Mouse (Mus musculus): ENCODE results near the gene Fcgr1. TPM values are rescaled to one million over a fixed set of nuclear protein-coding genes. Genes with fewer than 3 reads are reported as not detected.
A peak's percentile ranks its signal among the peaks of the same experiment; 100 is the strongest.

The Fcgr1 gene
- polyA plus RNA-seq, 1 experiment from 2014 or later: 3.8 TPM

DNA sequence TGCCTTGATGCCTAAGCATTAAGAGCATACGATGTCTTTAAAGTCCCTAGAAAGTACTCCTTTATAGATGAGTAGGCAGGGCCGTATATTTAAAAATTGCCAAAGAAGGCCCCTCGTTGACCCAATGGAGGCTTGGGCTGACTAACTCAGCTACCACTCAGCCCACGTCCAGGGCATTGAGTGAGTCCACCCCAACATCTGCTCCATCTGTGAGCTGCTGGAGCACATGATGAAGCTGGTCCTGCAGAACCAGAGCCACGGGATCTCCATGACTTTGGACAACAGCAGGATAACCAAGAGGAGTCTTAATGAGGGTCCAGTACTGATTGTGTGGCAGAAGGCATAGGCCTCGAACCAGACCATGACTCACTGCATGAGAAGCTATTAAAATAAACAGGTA lies 43.5 kb upstream of the Fcgr1 start:
- H3K36me3 ChIP-seq (ENCODE audit: control insufficient read depth, insufficient read depth, low read length): no peaks in the 10 kb centered on the region
- no peak overlapping the region for H3K9ac ChIP-seq (ENCODE audit: low read length)
- ATAC-seq (ENCODE audit: low FRiP score, low TSS enrichment) (no peak), DNase-seq (ENCODE audit: low spot score) (no peak)
- H3K27me3 ChIP-seq (ENCODE audit: control insufficient read depth, insufficient read depth, low read length): peaks cover 21% of the 10 kb centered on the region; the same call in 1 of the 2 replicates
- H3K4me1 ChIP-seq (replicated peaks; ENCODE audit: control insufficient read depth, insufficient read depth): no peaks in the 10 kb centered on the region; the same call in 1 of the 2 replicates
- no peak overlapping the region for H3K27ac ChIP-seq (replicated peaks)
- TF ChIP-seq CTCF (IDR thresholded peaks at IDR 0.05; ENCODE audit: low read depth): no peak
- TF ChIP-seq EP300 (optimal IDR thresholded peaks at IDR 0.05): no peak
- WGBS: 84% methylated on average over 6 of the region's 6 CpGs
- no peak overlapping the region for H3K4me2 ChIP-seq (replicated peaks; ENCODE audit: low read depth)
- H3K9me3 ChIP-seq (ENCODE audit: control insufficient read depth, low read length): no peaks in the 10 kb centered on the region
- H3K4me3 ChIP-seq (ENCODE audit: low read depth, low read length): no peak overlapping the region

DNA sequence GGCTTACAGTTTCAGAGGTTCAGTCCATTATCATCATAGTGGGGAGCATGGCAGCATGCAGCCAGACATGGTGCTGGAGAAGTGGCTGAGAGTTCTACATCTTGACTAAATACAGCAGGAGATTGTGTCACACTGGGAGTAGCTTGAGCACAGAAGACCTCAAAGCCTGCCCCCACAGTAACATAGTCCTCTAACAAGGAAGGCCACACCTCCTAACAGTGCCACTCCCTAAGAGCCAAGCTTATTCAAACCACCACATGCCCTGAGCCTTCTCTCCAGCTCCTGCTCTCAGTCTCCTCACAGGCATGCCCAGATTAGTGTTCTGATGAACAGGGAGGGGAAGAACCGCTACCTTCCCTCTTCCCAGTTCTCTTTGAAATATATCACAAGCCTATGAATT lies 42.9 kb upstream of the Fcgr1 start:
- H3K9ac ChIP-seq (ENCODE audit: low read length): no peak overlapping the region
- peaks cover 26% of the 10 kb centered on the region; the same call in 1 of the 2 replicates for H3K27me3 ChIP-seq (ENCODE audit: control insufficient read depth, insufficient read depth, low read length)
- ATAC-seq (ENCODE audit: low FRiP score, low TSS enrichment) (no peak), DNase-seq (ENCODE audit: low spot score) (no peak)
- H3K36me3 ChIP-seq (ENCODE audit: control insufficient read depth, insufficient read depth, low read length): no peaks in the 10 kb centered on the region
- 78% methylated on average over 1 of the region's 1 CpGs for WGBS
- no peak overlapping the region for H3K27ac ChIP-seq (replicated peaks)
- H3K4me2 ChIP-seq (replicated peaks; ENCODE audit: low read depth): no peak overlapping the region
- TF ChIP-seq CTCF (IDR thresholded peaks at IDR 0.05; ENCODE audit: low read depth) (no peak), EP300 (optimal IDR thresholded peaks at IDR 0.05) (no peak)
- no peaks in the 10 kb centered on the region; the same call in 1 of the 2 replicates for H3K4me1 ChIP-seq (replicated peaks; ENCODE audit: control insufficient read depth, insufficient read depth)
- H3K4me3 ChIP-seq (ENCODE audit: low read depth, low read length): no peak overlapping the region
- no peaks in the 10 kb centered on the region for H3K9me3 ChIP-seq (ENCODE audit: control insufficient read depth, low read length)

DNA sequence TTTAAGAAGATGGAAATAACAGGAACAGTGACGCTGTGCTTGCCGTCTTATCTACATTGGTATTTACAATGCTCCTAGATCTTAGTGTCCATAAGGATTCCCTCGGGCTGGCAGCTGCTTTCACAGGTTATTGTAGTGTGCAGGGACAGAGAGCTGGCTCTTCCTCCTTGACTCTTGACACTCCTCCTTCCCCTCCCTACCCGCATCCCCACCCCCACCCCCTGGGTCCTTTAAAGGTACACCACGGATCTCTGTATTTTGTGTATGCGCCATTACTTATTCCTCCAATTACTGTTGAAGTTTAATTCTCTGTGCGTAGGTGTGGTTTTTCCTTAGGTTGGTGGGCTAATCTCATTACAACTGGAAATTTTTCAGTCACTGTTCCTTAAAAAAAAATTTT lies 41.8 kb upstream of the Fcgr1 start:
- TF ChIP-seq EP300 (optimal IDR thresholded peaks at IDR 0.05) (no peak), CTCF (IDR thresholded peaks at IDR 0.05; ENCODE audit: low read depth) (no peak)
- no peaks in the 10 kb centered on the region for H3K9me3 ChIP-seq (ENCODE audit: control insufficient read depth, low read length)
- peaks cover 26% of the 10 kb centered on the region; the same call in 1 of the 2 replicates for H3K27me3 ChIP-seq (ENCODE audit: control insufficient read depth, insufficient read depth, low read length)
- no peak for DNase-seq (ENCODE audit: low spot score)
- H3K36me3 ChIP-seq (ENCODE audit: control insufficient read depth, insufficient read depth, low read length): no peaks in the 10 kb centered on the region
- H3K4me2 ChIP-seq (replicated peaks; ENCODE audit: low read depth): no peak overlapping the region
- no peak overlapping the region for H3K4me3 ChIP-seq (ENCODE audit: low read depth, low read length)
- ATAC-seq (ENCODE audit: low FRiP score, low TSS enrichment): no peak
- no peaks in the 10 kb centered on the region; the same call in 1 of the 2 replicates for H3K4me1 ChIP-seq (replicated peaks; ENCODE audit: control insufficient read depth, insufficient read depth)
- no peak overlapping the region for H3K27ac ChIP-seq (replicated peaks)
- WGBS: 25% methylated on average over 7 of the region's 7 CpGs
- H3K9ac ChIP-seq (ENCODE audit: low read length): no peak overlapping the region

DNA sequence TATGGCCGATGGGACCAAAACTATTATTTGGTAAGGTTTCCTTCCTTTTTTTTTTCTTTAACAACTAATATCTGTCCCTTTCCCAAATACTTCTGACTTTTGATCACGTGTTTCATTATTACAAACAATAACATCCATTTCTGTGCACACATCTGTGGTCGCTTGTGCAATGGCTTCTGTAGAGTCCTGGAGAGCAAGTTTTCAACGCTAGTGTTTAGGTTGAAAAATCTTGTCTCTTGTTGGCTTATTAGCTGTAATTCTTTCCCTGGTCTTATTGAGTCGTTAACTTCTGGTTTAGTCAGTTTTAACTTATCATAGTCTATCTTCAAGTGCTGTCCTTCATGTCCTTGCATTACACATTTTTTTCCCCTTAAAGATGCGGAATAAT lies 41.4 kb upstream of the Fcgr1 start:
- Histone ChIP-seq H3K9ac (ENCODE audit: low read length) (no peak overlapping the region), H3K4me2 (replicated peaks; ENCODE audit: low read depth) (no peak overlapping the region), H3K27ac (replicated peaks) (no peak overlapping the region), H3K9me3 (ENCODE audit: control insufficient read depth, low read length) (no peaks in the 10 kb centered on the region), H3K4me1 (replicated peaks; ENCODE audit: control insufficient read depth, insufficient read depth) (no peaks in the 10 kb centered on the region; the same call in 1 of the 2 replicates), H3K36me3 (ENCODE audit: control insufficient read depth, insufficient read depth, low read length) (no peaks in the 10 kb centered on the region), H3K4me3 (ENCODE audit: low read depth, low read length) (no peak overlapping the region), H3K27me3 (ENCODE audit: control insufficient read depth, insufficient read depth, low read length) (peaks cover 26% of the 10 kb centered on the region; the same call in 1 of the 2 replicates)
- WGBS: 55% methylated on average over 6 of the region's 6 CpGs
- no peak for TF ChIP-seq EP300 (optimal IDR thresholded peaks at IDR 0.05)
- no peak for TF ChIP-seq CTCF (IDR thresholded peaks at IDR 0.05; ENCODE audit: low read depth)
- no peak for DNase-seq (ENCODE audit: low spot score)
- ATAC-seq (ENCODE audit: low FRiP score, low TSS enrichment): no peak

DNA sequence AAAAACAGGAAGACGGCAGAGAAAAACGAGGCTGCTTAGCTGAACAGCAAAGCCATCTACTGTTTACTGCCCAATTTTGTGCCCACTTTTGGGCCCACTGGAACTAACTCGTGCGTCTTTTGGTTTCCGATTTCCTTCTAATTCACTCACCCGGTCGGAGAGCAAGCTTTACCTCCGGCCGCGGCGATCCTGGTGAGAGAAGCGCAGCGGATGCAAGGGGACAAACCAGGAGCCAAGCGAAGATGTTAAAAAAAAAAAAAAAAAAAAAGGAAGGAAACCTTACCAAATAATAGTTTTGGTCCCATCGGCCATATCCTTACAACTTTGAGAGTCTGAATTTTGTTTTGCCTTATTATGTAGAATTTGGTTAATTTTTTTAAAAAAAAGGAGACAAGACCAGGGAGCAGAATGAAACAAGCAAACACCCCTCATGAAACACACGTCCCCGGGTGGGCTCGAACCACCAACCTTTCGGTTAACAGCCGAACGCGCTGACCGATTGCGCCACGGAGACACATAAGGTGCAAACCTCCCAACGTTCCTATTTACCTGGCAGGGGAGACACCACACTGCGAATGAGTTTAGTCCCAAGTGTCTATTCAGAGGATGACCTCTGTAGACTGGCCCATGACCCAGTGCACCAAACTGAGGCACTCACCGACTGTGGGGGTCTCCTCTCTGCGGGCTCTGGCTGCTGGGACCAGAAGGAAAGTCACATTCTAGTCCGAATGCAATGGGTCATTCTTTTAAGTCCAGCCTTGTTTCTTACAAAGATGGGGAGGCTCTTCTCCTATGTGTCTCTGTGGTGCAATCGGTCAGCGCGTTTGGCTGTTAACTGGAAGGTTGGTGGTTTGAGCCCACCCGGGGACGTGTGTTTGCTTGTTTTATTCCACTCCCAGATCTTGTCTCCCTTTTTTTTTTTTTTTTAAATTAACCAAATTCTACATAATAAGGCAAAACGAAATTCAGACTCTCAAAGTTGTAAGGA lies 40.7 kb upstream of the Fcgr1 start:
- 5% methylated on average over 36 of the region's 36 CpGs for WGBS
- no peak for TF ChIP-seq EP300 (optimal IDR thresholded peaks at IDR 0.05)
- no peak for TF ChIP-seq CTCF (IDR thresholded peaks at IDR 0.05; ENCODE audit: low read depth)

More for the DNA sequence above, 40.7 kb upstream of the Fcgr1 start:
- Histone ChIP-seq H3K27ac (replicated peaks) (no peak overlapping the region), H3K4me2 (replicated peaks; ENCODE audit: low read depth) (peak overlapping the region; percentile 44), H3K4me3 (ENCODE audit: low read depth, low read length) (peak overlapping the region; percentile 34), H3K9me3 (ENCODE audit: control insufficient read depth, low read length) (no peaks in the 10 kb centered on the region), H3K4me1 (replicated peaks; ENCODE audit: control insufficient read depth, insufficient read depth) (no peaks in the 10 kb centered on the region; the same call in 1 of the 2 replicates), H3K9ac (ENCODE audit: low read length) (no peak overlapping the region), H3K36me3 (ENCODE audit: control insufficient read depth, insufficient read depth, low read length) (no peaks in the 10 kb centered on the region), H3K27me3 (ENCODE audit: control insufficient read depth, insufficient read depth, low read length) (peaks cover 26% of the 10 kb centered on the region; the same call in 1 of the 2 replicates)
- ATAC-seq (ENCODE audit: low FRiP score, low TSS enrichment) (no peak), DNase-seq (ENCODE audit: low spot score) (no peak)
